Mouse (Mus musculus) forelimb bud, embryonic 11.5 days (tissue): Measurements from ENCODE around the gene Stim2.

Source experiments
- DNase-seq: peaks from one replicate; pipeline ENCODE4 v3.0.0-alpha.2; 2012; ENCODE audit warnings: low read depth, low spot score

Gene Stim2

DNA sequence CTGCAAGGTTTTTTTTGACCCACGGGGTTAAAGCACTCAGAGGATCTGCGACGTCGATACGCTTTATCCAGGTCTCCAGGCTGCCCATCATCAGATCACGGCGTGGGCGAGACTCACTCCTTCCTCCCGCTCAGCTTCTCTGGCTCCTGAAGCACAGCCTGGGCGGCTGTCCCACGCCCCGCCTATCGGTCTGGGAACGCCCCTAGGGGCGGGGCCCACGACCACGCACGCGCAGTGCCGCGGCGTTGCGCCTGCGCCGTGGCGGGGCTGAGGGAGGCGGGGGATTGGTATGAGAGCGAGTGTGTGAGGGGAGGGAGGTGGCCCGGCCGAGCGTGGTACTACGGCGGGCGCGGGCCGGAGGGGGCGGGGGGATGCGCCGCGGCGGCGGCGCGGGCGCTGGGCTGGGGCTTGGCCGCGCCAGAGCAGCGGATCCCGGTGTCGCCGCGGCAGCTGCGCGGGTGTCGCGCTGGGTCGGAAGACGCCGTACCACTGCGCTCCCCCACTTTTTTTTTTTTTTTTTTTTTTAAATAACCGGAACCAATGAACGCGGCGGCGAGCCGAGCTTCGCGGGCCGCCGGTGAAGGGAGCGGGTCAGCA lies at the start of gene Stim2:
Gene Stim2, plus strand, starts transcription at position 354 of the 597 bp plus-strand sequence.
- peak; percentile 97 for DNase-seq

GRCm38 (mm10) chr5:53948606-53949266 lies 49.6 kb upstream of the Stim2 start:
- no peak for DNase-seq

GRCm38 (mm10) chr5:53950189-53950588 lies 48.1 kb upstream of the Stim2 start:
- DNase-seq = no peak

- DNase-seq = no peak
Observed at GRCm38 (mm10) chr5:53953216-53953615, 45.1 kb upstream of the Stim2 start.

DNA sequence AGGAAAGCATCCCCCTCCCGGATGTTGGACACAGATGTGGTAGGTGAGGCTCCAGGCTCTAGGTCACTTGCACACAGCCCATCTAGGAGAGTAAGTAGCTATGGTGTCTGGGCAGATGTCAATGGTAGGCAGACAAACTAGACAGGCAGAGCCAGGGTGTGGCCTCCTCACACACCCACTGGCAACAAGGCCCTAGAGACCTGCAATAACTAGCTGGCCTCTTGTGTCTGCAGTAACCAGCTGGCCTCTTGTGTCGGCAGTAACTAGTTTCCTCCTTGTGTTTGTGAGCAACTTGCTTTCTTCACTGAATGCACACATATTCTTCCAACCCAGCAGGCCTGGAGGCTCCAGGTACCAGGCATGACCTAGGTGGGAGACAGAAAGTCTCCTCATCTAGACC lies 44.5 kb upstream of the Stim2 start:
- no peak for DNase-seq

DNA sequence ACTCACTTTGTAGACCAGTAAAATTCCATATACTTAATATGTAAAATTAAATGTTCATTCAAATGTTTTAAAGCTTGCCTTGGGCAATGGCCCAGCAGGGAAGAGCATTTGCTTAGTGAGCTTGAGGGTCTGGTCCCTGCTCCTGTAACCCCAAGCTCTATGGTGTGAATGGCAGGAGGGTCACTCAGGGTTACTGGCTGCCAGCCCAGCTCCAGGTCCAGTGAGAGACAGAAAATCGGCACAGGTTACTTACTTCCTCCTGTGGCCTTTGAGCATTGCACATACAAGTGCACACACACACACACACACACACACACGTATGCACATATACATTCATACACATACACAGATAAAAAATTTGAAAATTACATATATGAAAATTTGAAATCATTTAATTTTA lies 42.3 kb upstream of the Stim2 start:
- DNase-seq = no peak

- DNase-seq = no peak
Observed at GRCm38 (mm10) chr5:53956396-53957314, 41.6 kb upstream of the Stim2 start.

GRCm38 (mm10) chr5:53957348-53957747 lies 41.0 kb upstream of the Stim2 start:
- no peak for DNase-seq

DNA sequence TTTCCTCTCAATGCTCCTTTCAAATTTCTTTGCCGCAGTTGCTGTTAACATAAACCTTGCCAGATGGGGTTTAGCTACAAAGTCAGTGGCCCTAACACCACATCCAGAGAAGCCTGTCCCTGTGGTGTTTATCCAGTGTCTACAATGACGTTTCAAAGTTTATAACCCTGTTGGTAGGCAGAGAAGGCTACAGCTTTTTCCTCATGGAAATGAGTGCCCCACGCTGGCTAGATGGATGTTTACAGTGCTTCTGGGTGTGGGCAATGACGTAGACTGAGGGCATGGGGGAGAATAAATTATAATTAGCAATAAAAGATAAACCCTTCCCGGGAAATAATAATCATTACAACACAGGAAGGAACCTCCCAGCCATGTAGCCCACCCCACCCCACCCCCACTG lies 37.1 kb upstream of the Stim2 start:
- no peak for DNase-seq

GRCm38 (mm10) chr5:53961830-53962515 lies 36.3 kb upstream of the Stim2 start:
- DNase-seq = no peak

GRCm38 (mm10) chr5:53965656-53966055 lies 32.6 kb upstream of the Stim2 start:
- DNase-seq = no peak

DNA sequence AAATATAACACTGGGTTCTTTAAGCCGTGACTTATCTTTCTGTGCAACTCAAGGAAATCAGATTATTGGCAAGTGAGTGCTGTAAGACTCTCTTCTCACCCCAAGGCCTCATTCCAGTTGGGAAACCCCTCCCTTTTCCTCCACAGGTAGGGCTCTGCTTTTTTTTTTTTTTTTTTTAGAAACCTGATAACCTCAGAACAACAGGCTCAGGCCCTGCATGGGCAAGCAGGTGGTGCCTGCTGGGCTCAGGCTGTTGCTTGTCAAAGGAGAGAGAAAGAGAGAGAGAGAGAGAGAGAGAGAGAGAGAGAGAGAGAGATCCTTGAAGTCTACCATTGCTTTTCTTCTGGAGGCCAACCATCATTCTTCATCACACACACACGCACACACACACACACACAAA lies 30.7 kb upstream of the Stim2 start:
- no peak for DNase-seq

- DNase-seq = no peak
Observed at GRCm38 (mm10) chr5:53970178-53970577, 28.1 kb upstream of the Stim2 start.

DNA sequence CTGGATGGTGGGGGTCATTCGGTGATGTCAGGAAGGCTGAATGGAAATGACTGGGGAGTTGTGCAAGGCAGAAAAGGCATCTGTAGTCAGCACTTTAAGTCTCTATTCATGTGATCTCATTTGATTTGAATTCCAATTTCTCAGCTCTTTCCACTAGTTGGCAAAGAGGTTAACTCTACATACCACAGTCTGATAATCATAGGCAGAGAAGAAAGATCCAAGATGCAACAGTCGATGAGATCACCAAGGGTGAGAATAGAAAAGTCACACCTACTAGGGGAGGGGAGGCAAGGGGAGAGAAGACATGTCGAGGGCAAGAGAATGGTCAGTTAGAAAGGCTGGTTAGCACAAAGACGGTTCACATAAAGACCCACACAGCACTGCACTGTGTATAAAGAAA lies 27.1 kb upstream of the Stim2 start:
- DNase-seq = no peak

- no peak for DNase-seq
Observed at GRCm38 (mm10) chr5:53972905-53973304, 25.4 kb upstream of the Stim2 start.

GRCm38 (mm10) chr5:53976497-53976896 lies 21.8 kb upstream of the Stim2 start:
- no peak for DNase-seq

- no peak for DNase-seq
Observed at GRCm38 (mm10) chr5:53977060-53977459, 21.2 kb upstream of the Stim2 start.

GRCm38 (mm10) chr5:53983358-53983757 lies 14.9 kb upstream of the Stim2 start:
- DNase-seq = no peak

DNA sequence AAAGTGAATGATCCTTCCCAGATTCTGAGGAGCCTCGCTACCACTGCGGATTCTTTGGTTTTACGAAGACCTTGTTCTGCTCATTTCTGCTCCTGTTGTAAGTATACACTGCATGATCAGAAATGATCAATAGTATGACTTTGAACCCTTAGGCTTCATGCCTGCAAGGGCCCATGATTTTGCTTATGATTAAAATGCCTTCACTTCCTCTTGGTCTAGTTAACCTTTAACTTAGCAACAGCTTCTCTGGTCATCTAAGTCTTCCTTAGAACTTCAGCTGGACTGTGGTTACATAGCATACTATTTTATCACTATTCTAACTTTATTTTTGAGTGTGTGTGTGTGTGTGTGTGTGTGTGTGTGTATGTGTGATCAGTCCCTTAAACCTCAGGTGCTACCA lies 12.7 kb upstream of the Stim2 start:
- no peak for DNase-seq

- DNase-seq = no peak
Observed at GRCm38 (mm10) chr5:53987496-53987895, 10.8 kb upstream of the Stim2 start.

DNA sequence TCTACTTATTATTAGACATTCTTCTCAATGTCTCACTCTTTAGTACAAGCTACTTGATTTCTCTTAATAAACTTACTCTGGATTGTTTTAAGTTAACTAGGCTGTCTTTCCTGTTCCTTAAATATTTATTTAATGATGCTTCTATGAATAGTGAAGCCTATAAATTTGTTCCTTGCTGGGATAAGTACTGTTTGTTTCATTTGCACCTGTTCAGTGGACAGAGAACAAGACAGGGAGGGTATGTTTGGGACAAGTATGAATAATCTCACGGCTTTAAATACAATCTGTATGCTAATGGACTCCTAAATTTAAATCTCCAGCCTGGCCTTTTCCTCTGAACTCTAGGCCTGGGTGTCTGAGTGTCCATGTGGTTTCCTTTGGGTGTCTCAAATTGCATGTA lies 10.2 kb upstream of the Stim2 start:
- no peak for DNase-seq

- no peak for DNase-seq
Observed at GRCm38 (mm10) chr5:53992616-53993015, 5.7 kb upstream of the Stim2 start.
